Mouse (Mus musculus) embryonic facial prominence, embryonic 10.5 days (tissue): ENCODE data around the gene Lrrtm4. TPM values are rescaled to one million over a fixed set of nuclear protein-coding genes. Genes with fewer than 3 reads are reported as not detected.

Source experiments
- DNase-seq: peaks from one replicate; pipeline ENCODE4 v3.0.0-alpha.2; 2017; ENCODE audit warnings: low spot score
- H3K27ac ChIP-seq: fragments of 300-500 bp; sonication (generic); replicated peaks from 2 replicates; pipeline ENCODE4 v1.5.1; 2016; ENCODE audit warnings: mild to moderate bottlenecking
- H3K27me3 ChIP-seq: fragments of 300-500 bp; sonication (generic); replicated peaks from 2 replicates; pipeline ENCODE4 v1.6.1; 2016; ENCODE audit warnings: low read depth, mild to moderate bottlenecking; ENCODE audit not compliant: poor library complexity, severe bottlenecking
- H3K36me3 ChIP-seq: fragments of 300-500 bp; sonication (generic); replicated peaks from 2 replicates; pipeline ENCODE4 v1.6.1; 2016; ENCODE audit warnings: mild to moderate bottlenecking, moderate library complexity
- H3K4me1 ChIP-seq: fragments of 300-500 bp; sonication (generic); 2 replicates; pipeline ENCODE4 v1.6.1; 2016
- H3K4me3 ChIP-seq: fragments of 300-500 bp; sonication (generic); 2 replicates; pipeline ENCODE4 v1.5.1; 2016; ENCODE audit warnings: mild to moderate bottlenecking, moderate library complexity
- H3K9me3 ChIP-seq: fragments of 300-500 bp; sonication (generic); 2 replicates; pipeline ENCODE4 v1.6.1; 2016; ENCODE audit warnings: mild to moderate bottlenecking
- WGBS: fragments of 180-500 bp; shearing (Covaris S2); methylation state at CpG from one replicate; pipeline ENCODE4 v1.1.7; 2016; 5-methylcytosine and 5-hydroxymethylcytosine counted together
- polyA plus RNA-seq: library from polyadenylated mRNA; unstranded; fragments of >200 nt; fragmentation: Nextera tagmentation; extraction: Ambion mirVana; gene quantifications from 2 replicates; pipeline ENCODE4 v1.2.1, GENCODE M21; 2016

Lrrtm4 gene
- polyA plus RNA-seq, 1 experiment from 2014 or later, result 0.75 TPM

- Histone ChIP-seq H3K27me3 (no peaks in the 10 kb centered on the region), H3K36me3 (no peaks in the 10 kb centered on the region), H3K4me3 (no peak overlapping the region), H3K27ac (no peak overlapping the region), H3K9me3 (no peaks in the 10 kb centered on the region), H3K4me1 (no peaks in the 10 kb centered on the region)
- DNase-seq, result no peak
- WGBS, result 84% methylated on average over 1 of the region's 1 CpGs
Observed at GRCm38 (mm10) chr6:80352307-80352706, 333.6 kb downstream of the Lrrtm4 start.

GRCm38 (mm10) chr6:80357092-80357491, 338.4 kb downstream of the Lrrtm4 start:
- Histone ChIP-seq H3K4me3 (no peak overlapping the region), H3K36me3 (no peaks in the 10 kb centered on the region), H3K4me1 (no peaks in the 10 kb centered on the region), H3K27ac (no peak overlapping the region), H3K27me3 (no peaks in the 10 kb centered on the region), H3K9me3 (no peaks in the 10 kb centered on the region)
- DNase-seq, result no peak
- 96% methylated on average over 1 of the region's 1 CpGs for WGBS

- no peak for DNase-seq
- Histone ChIP-seq H3K4me3 (no peak overlapping the region), H3K9me3 (no peaks in the 10 kb centered on the region), H3K4me1 (no peaks in the 10 kb centered on the region), H3K27me3 (no peaks in the 10 kb centered on the region), H3K36me3 (no peaks in the 10 kb centered on the region), H3K27ac (no peak overlapping the region)
Observed at GRCm38 (mm10) chr6:80363593-80363992, 344.9 kb downstream of the Lrrtm4 start.

DNA sequence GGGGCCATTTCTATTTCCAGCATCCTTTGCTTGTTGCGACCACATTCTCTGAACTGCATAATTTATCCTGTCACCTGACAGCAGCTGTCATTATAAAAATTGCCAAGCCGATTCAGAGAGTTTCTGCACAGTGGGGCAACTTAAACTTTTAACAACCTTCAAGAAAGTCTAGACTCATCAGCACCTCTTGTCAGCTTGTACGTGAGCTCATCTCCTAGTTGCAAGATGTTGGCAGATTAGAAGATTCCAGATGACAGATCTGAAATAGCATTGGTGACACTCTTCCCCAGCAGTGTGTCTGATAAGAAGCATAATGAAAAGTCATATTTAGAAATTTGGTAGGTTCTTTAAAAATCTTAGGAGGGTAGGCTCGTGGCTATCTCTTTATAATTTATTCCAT, 347.9 kb downstream of the Lrrtm4 start:
- no peaks in the 10 kb centered on the region for H3K9me3 ChIP-seq
- WGBS, result 81% methylated on average over 4 of the region's 4 CpGs
- H3K4me3 ChIP-seq, result no peak overlapping the region
- no peak for DNase-seq
- no peaks in the 10 kb centered on the region for H3K27me3 ChIP-seq
- H3K36me3 ChIP-seq, result no peaks in the 10 kb centered on the region
- no peak overlapping the region for H3K27ac ChIP-seq
- no peaks in the 10 kb centered on the region for H3K4me1 ChIP-seq

- H3K27ac ChIP-seq, result no peak overlapping the region
- no peaks in the 10 kb centered on the region for H3K27me3 ChIP-seq
- H3K9me3 ChIP-seq, result no peaks in the 10 kb centered on the region
- no peak overlapping the region for H3K4me3 ChIP-seq
- no peaks in the 10 kb centered on the region for H3K4me1 ChIP-seq
- no peaks in the 10 kb centered on the region for H3K36me3 ChIP-seq
- 58% methylated on average over 4 of the region's 4 CpGs for WGBS
- no peak for DNase-seq
Observed at GRCm38 (mm10) chr6:80389571-80389970, 370.9 kb downstream of the Lrrtm4 start.

- no peaks in the 10 kb centered on the region for H3K4me1 ChIP-seq
- 82% methylated on average over 1 of the region's 1 CpGs for WGBS
- DNase-seq, result no peak
- H3K36me3 ChIP-seq, result no peaks in the 10 kb centered on the region
- H3K27me3 ChIP-seq, result no peaks in the 10 kb centered on the region
- H3K9me3 ChIP-seq, result no peaks in the 10 kb centered on the region
- no peak overlapping the region for H3K4me3 ChIP-seq
- H3K27ac ChIP-seq, result no peak overlapping the region
Observed at GRCm38 (mm10) chr6:80406757-80407156, 388.1 kb downstream of the Lrrtm4 start.

DNA sequence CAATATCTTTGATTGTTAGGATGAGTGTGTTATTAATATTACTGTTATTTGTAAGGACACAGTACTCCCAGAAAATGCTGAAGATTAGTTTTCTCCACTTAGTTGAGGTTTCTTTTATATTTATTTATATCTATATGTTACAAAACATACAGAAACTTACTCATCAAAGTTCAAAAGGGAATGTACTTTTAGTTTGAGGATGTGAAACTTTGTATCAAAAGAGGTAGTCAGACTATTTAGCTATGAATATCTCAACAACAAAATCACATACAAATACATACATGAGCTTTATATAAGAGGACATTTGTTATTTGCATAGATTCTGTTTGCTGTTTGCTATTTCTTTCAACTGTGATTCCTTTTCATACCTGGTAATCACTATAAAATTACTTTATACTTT, 421.5 kb downstream of the Lrrtm4 start:
- Histone ChIP-seq H3K27ac (no peak overlapping the region), H3K4me3 (no peak overlapping the region), H3K9me3 (no peaks in the 10 kb centered on the region), H3K4me1 (no peaks in the 10 kb centered on the region), H3K27me3 (no peaks in the 10 kb centered on the region), H3K36me3 (no peaks in the 10 kb centered on the region)
- no peak for DNase-seq

DNA sequence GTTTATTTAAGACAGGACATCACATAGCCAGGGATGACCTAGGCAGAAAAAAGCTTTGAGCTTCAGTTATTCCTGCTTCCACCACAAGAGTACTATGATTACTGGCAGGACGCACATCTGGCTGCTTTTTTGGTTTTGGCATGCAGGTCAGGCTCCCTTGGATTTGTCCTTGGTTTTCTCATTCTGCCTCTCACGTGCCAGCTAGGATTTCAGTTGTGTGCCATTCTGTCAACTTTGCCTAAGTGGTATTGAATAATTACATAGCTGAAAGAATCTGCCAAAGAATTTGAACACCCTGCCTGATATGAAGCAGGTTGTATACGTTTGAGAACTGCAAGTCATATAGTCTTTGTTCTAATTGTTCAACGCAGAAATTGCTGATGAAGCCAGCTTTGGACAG, 451.9 kb downstream of the Lrrtm4 start:
- Histone ChIP-seq H3K9me3 (no peaks in the 10 kb centered on the region), H3K4me3 (no peak overlapping the region), H3K4me1 (no peaks in the 10 kb centered on the region), H3K27ac (no peak overlapping the region), H3K27me3 (no peaks in the 10 kb centered on the region), H3K36me3 (no peaks in the 10 kb centered on the region)
- DNase-seq, result no peak
- WGBS, result 76% methylated on average over 4 of the region's 4 CpGs

DNA sequence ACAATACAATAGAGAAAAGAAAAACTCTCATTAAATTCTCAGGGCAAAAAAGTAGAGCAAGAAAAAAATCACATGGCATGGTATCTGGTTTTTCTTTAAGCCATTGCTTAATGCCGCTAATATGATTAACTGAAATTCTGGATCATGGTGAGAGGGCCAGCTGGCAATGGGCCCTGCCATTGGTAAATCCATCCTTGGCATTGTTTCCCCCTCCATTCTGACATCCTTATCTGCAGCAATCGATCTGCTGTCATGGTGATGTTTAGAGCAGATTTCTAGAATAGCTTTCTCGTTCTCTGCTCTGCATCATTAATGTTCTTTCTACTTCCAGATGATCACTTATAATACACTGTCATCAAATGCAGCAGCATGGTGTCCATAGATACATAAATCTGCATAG, 457.5 kb downstream of the Lrrtm4 start:
- no peak overlapping the region for H3K4me3 ChIP-seq
- no peaks in the 10 kb centered on the region for H3K9me3 ChIP-seq
- no peaks in the 10 kb centered on the region for H3K4me1 ChIP-seq
- 86% methylated on average over 3 of the region's 3 CpGs for WGBS
- no peaks in the 10 kb centered on the region for H3K36me3 ChIP-seq
- DNase-seq, result no peak
- H3K27me3 ChIP-seq, result no peaks in the 10 kb centered on the region
- H3K27ac ChIP-seq, result no peak overlapping the region

DNA sequence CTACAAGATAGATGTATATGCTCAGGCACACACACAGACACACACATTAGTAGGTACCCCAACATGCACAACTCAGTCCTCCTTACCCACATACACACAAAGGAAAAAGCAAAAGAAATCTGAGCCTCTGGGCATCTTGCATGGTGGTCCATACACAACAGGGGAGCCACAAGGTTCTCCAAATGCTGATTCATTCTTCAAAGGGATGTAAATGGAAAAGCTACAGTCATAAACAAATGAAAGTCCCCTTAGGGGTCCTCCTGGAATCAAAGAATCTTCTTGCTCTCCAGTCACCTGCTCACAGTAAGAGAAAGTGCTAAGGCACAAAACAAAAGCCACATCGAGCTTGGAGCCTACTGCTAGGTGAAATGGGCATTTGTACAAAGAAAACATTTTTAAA, 526.3 kb downstream of the Lrrtm4 start:
- DNase-seq, result no peak
- H3K36me3 ChIP-seq, result no peaks in the 10 kb centered on the region
- H3K27ac ChIP-seq, result no peak overlapping the region
- no peaks in the 10 kb centered on the region for H3K4me1 ChIP-seq
- no peaks in the 10 kb centered on the region for H3K9me3 ChIP-seq
- no peaks in the 10 kb centered on the region for H3K27me3 ChIP-seq
- no peak overlapping the region for H3K4me3 ChIP-seq
- WGBS, result 20% methylated on average over 1 of the region's 1 CpGs

GRCm38 (mm10) chr6:80549907-80550306, 531.2 kb downstream of the Lrrtm4 start:
- no peak for DNase-seq
- H3K27ac ChIP-seq, result no peak overlapping the region
- H3K36me3 ChIP-seq, result no peaks in the 10 kb centered on the region
- H3K27me3 ChIP-seq, result no peaks in the 10 kb centered on the region
- H3K9me3 ChIP-seq, result no peaks in the 10 kb centered on the region
- no peak overlapping the region for H3K4me3 ChIP-seq
- H3K4me1 ChIP-seq, result no peaks in the 10 kb centered on the region

GRCm38 (mm10) chr6:80553398-80553797, 534.7 kb downstream of the Lrrtm4 start:
- no peak for DNase-seq
- Histone ChIP-seq H3K9me3 (no peaks in the 10 kb centered on the region), H3K36me3 (no peaks in the 10 kb centered on the region), H3K4me1 (no peaks in the 10 kb centered on the region), H3K27me3 (no peaks in the 10 kb centered on the region), H3K4me3 (no peak overlapping the region), H3K27ac (no peak overlapping the region)
- WGBS, result 93% methylated on average over 2 of the region's 2 CpGs

DNA sequence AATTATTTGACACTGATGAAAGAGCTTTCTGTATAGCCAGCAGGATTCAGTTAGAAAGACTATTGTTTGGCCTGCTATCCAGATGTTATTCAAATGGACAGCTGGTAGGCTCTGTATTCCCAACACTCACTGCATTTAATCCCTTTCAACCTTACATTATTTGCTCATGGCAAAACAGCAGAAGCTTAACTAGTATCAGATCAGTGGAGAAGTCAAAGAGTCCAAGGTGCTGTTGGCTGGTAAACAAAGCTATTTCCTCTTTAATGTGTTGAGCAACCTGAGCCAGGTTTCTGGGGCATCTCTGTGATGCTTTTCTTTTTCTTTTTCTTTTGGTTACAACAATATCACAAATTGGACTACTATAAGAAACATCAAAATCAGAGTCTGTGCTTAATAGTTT, 536.3 kb downstream of the Lrrtm4 start:
- no peaks in the 10 kb centered on the region for H3K9me3 ChIP-seq
- H3K36me3 ChIP-seq, result no peaks in the 10 kb centered on the region
- no peak for DNase-seq
- no peaks in the 10 kb centered on the region for H3K4me1 ChIP-seq
- no peak overlapping the region for H3K4me3 ChIP-seq
- no peak overlapping the region for H3K27ac ChIP-seq
- no peaks in the 10 kb centered on the region for H3K27me3 ChIP-seq

DNA sequence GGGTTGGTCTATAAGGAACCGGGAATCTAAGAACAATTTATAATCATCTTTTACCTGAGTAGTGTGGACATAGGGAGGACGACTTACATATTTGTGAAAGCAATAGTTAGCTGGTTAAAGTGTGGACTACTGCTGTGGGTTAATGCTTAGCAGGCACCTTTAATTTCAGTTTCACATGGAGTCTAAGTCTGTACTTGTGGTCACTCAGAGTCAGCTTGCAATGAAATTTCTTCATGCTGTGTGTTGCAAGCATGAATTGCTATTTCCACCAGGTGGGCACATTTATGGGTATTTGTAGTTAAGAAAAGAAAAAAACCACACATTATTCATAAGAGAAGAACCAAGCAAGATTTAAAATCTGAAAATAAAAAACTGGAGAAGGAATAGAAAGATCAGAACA, 558.5 kb downstream of the Lrrtm4 start:
- H3K27me3 ChIP-seq, result no peaks in the 10 kb centered on the region
- no peaks in the 10 kb centered on the region for H3K4me1 ChIP-seq
- no peaks in the 10 kb centered on the region for H3K9me3 ChIP-seq
- no peak for DNase-seq
- no peaks in the 10 kb centered on the region for H3K36me3 ChIP-seq
- WGBS, result 89% methylated on average over 2 of the region's 2 CpGs
- H3K27ac ChIP-seq, result no peak overlapping the region
- no peak overlapping the region for H3K4me3 ChIP-seq
